In genomic region chr5:25738448-25738847, GRCm38 (mm10) we compare ENCODE assay signal across 27 mouse cellular contexts. TPM values are rescaled to one million over a fixed set of nuclear protein-coding genes. Genes with fewer than 3 reads are reported as not detected.
DNase-seq lines count a peak whose midpoint lies in the region; ATAC-seq and TF ChIP-seq lines count a peak whose summit lies in the region.
"Had no signal": no experiment of that assay in that cellular context is flagged by ENCODE, and none has a peak within 500 bp of the region (broad histone marks: within the 10 kb centered on the region; RNA-seq: fewer than 3 reads in every experiment).

No protein-coding gene starts in this region.

- no peak for ATAC-seq in embryonic facial prominence, embryonic 14.5 days (ENCODE audit: low read depth)
- peak; percentile 94 for ATAC-seq in forebrain, embryonic 13.5 days
- ATAC-seq: CD4-positive, CD25-positive, alpha-beta regulatory T cell, adult 4 months; intestine, embryonic 16.5 days had no signal

- WGBS in embryonic facial prominence, embryonic 14.5 days: 56% methylated on average over 3 of the region's 3 CpGs
- WGBS in embryonic facial prominence, embryonic 10.5 days: 67% methylated on average over 3 of the region's 3 CpGs
- 24% methylated on average over 3 of the region's 3 CpGs for WGBS in forebrain, embryonic 13.5 days
- WGBS in thymus, adult 2 months: 76% methylated on average over 3 of the region's 3 CpGs
- WGBS in cerebellum, adult 2 months: 65% methylated on average over 3 of the region's 3 CpGs

- no peaks in the 10 kb centered on the region for H3K4me1 ChIP-seq in embryonic facial prominence, embryonic 14.5 days (ENCODE audit: control insufficient read depth, insufficient read depth, low read length)
- 0 out of 2 replicates have a peak, but pooled peaks cover 3% of the 10 kb centered on the region for H3K4me1 ChIP-seq in embryonic facial prominence, embryonic 10.5 days
- peaks cover 10% of the 10 kb centered on the region for H3K4me1 ChIP-seq in forebrain, embryonic 13.5 days
- no peaks in the 10 kb centered on the region for H3K4me1 ChIP-seq in thymus, adult 2 months (replicated peaks; ENCODE audit: control insufficient read depth, insufficient read depth, low read length)
- no peaks in the 10 kb centered on the region for H3K4me1 ChIP-seq in cerebellum, adult 2 months (ENCODE audit: control insufficient read depth, insufficient read depth, low read length)
- H3K4me1 ChIP-seq: hindbrain, embryonic 13.5 days; midbrain, embryonic 10.5 days; neural tube, embryonic 12.5 days had no signal

- no peaks in the 10 kb centered on the region for H3K27me3 ChIP-seq in embryonic facial prominence, embryonic 14.5 days (replicated peaks; ENCODE audit: control insufficient read depth, insufficient read depth, low read length)
- no peaks in the 10 kb centered on the region for H3K27me3 ChIP-seq in embryonic facial prominence, embryonic 10.5 days (replicated peaks; ENCODE audit: low read depth, poor library complexity, severe bottlenecking)
- no peaks in the 10 kb centered on the region for H3K27me3 ChIP-seq in forebrain, embryonic 13.5 days
- H3K27me3 ChIP-seq in thymus, adult 2 months (ENCODE audit: control insufficient read depth, insufficient read depth, low read length): no peaks in the 10 kb centered on the region
- no peaks in the 10 kb centered on the region for H3K27me3 ChIP-seq in cerebellum, adult 2 months (ENCODE audit: control insufficient read depth, insufficient read depth, low read length)
- H3K27me3 ChIP-seq: hindbrain, embryonic 13.5 days; neural tube, embryonic 12.5 days had no signal

- no peak overlapping the region for H3K9ac ChIP-seq in embryonic facial prominence, embryonic 14.5 days (ENCODE audit: low read depth, low read length)
- H3K9ac ChIP-seq in forebrain, embryonic 13.5 days: no peak overlapping the region
- H3K9ac ChIP-seq: hindbrain, embryonic 13.5 days; liver, embryonic 14.5 days; lung, embryonic 14.5 days; neural tube, embryonic 12.5 days had no signal

- H3K27ac ChIP-seq in embryonic facial prominence, embryonic 14.5 days (replicated peaks; ENCODE audit: low read depth, low read length): no peak overlapping the region
- H3K27ac ChIP-seq in embryonic facial prominence, embryonic 10.5 days (replicated peaks): no peak overlapping the region
- H3K27ac ChIP-seq in forebrain, embryonic 13.5 days: no peak overlapping the region
- H3K27ac ChIP-seq in thymus, adult 2 months (ENCODE audit: control insufficient read depth, insufficient read depth, low read length): no peak overlapping the region
- H3K27ac ChIP-seq in cerebellum, adult 2 months (ENCODE audit: insufficient read depth, low read length): no peak overlapping the region
- H3K27ac ChIP-seq: hindbrain, embryonic 13.5 days; liver, embryonic 14.5 days; midbrain, embryonic 10.5 days; neural tube, embryonic 12.5 days had no signal

- no peak for TF ChIP-seq CTCF in thymus, adult 2 months (IDR thresholded peaks at IDR 0.05; ENCODE audit: borderline replicate concordance, control insufficient read depth, extremely low read depth, insufficient read depth, low read length, poor library complexity)
- TF ChIP-seq CTCF in cerebellum, adult 2 months (IDR thresholded peaks at IDR 0.05; ENCODE audit: borderline replicate concordance, insufficient read depth, low read depth, low read length): no peak

- H3K4me3 ChIP-seq in embryonic facial prominence, embryonic 14.5 days (ENCODE audit: low read depth, low read length): no peak overlapping the region
- H3K4me3 ChIP-seq in embryonic facial prominence, embryonic 10.5 days: no peak overlapping the region
- H3K4me3 ChIP-seq in forebrain, embryonic 13.5 days: no peak overlapping the region
- H3K4me3 ChIP-seq in thymus, adult 2 months (ENCODE audit: control insufficient read depth, insufficient read depth, low read length): no peak overlapping the region
- no peak overlapping the region for H3K4me3 ChIP-seq in cerebellum, adult 2 months (replicated peaks; ENCODE audit: insufficient read depth, low read depth, low read length)
- H3K4me3 ChIP-seq: hindbrain, embryonic 13.5 days; midbrain, embryonic 10.5 days; myocyte; neural tube, embryonic 12.5 days had no signal

- no peaks in the 10 kb centered on the region for H3K36me3 ChIP-seq in embryonic facial prominence, embryonic 14.5 days (ENCODE audit: control insufficient read depth, insufficient read depth, low read length)
- no peaks in the 10 kb centered on the region for H3K36me3 ChIP-seq in embryonic facial prominence, embryonic 10.5 days (replicated peaks)
- H3K36me3 ChIP-seq in forebrain, embryonic 13.5 days (ENCODE audit: poor library complexity, severe bottlenecking): no peaks in the 10 kb centered on the region
- no peaks in the 10 kb centered on the region for H3K36me3 ChIP-seq in thymus, adult 2 months (ENCODE audit: control insufficient read depth, insufficient read depth, low read length)
- H3K36me3 ChIP-seq: hindbrain, embryonic 13.5 days; midbrain, embryonic 10.5 days; neural tube, embryonic 12.5 days had no signal

- DNase-seq in embryonic facial prominence, embryonic 14.5 days (ENCODE audit: low spot score): peak; percentile 29
- no peak for DNase-seq in embryonic facial prominence, embryonic 10.5 days (ENCODE audit: low spot score)
- peak; percentile 32 for DNase-seq in MN1 (ENCODE audit: low spot score)
- peak; percentile 50 for DNase-seq in retina, embryonic 14.5 days (ENCODE audit: low spot score)
- no peak for DNase-seq in thymus, adult 2 months
- DNase-seq in lung, adult 18-20 months: no peak
- DNase-seq in cerebellum, adult 2 months: no peak
- DNase-seq: adrenal gland, postnatal 25 days; cerebellum, adult 18-20 months; cerebellum, postnatal 25 days; gastrocnemius, postnatal 14 days; heart, postnatal 36 days; kidney, adult 8-10 months; kidney, postnatal 10 days; layer of hippocampus, adult 9-11 months; liver; lung, embryonic 14.5 days; lung, postnatal 14 days had no signal

- H3K4me2 ChIP-seq in embryonic facial prominence, embryonic 14.5 days (ENCODE audit: low read depth, low read length): no peak overlapping the region
- no peak overlapping the region for H3K4me2 ChIP-seq in forebrain, embryonic 13.5 days
- H3K4me2 ChIP-seq: heart, embryonic 11.5 days; hindbrain, embryonic 13.5 days; lung, embryonic 14.5 days; neural tube, embryonic 12.5 days had no signal

- TF ChIP-seq POLR2A in thymus, adult 2 months (IDR thresholded peaks at IDR 0.05; ENCODE audit: control insufficient read depth, extremely low read depth, insufficient read depth, low read length, poor library complexity): no peak
- TF ChIP-seq POLR2A in cerebellum, adult 2 months (IDR thresholded peaks at IDR 0.05; ENCODE audit: borderline replicate concordance, insufficient read depth, low read length): no peak

- no peaks in the 10 kb centered on the region for H3K9me3 ChIP-seq in embryonic facial prominence, embryonic 14.5 days (ENCODE audit: control insufficient read depth, low read length)
- H3K9me3 ChIP-seq in embryonic facial prominence, embryonic 10.5 days: no peaks in the 10 kb centered on the region
- no peaks in the 10 kb centered on the region for H3K9me3 ChIP-seq in forebrain, embryonic 13.5 days (replicated peaks)
- H3K9me3 ChIP-seq: hindbrain, embryonic 13.5 days; midbrain, embryonic 10.5 days; neural tube, embryonic 12.5 days had no signal

RNA-seq across cellular contexts. Expression of gene Actr3b, which starts 21.3 kb away (rescaled TPM):
- polyA plus RNA-seq in embryonic facial prominence, embryonic 14.5 days (2014; fragmentation: Nextera tagmentation; extraction: Ambion mirVana): 7.6 and 9.3 TPM in 2 replicates
- polyA plus RNA-seq in embryonic facial prominence, embryonic 10.5 days (2016; fragmentation: Nextera tagmentation; extraction: Ambion mirVana): 5.8 and 7.2 TPM in 2 replicates
- polyA plus RNA-seq in forebrain, embryonic 13.5 days (2015; fragmentation: Nextera tagmentation; extraction: Ambion mirVana): 29.7 and 29.9 TPM in 2 replicates
- polyA plus RNA-seq in thymus, adult 2 months (2012; rRNA removed): 0.43 and 1.7 TPM in 2 replicates
- 55.0 and 55.1 TPM in 2 replicates for polyA plus RNA-seq in cerebellum, adult 2 months (2012; rRNA removed)

RNA-seq across cellular contexts. Expression of gene Xrcc2, which starts 32.8 kb away (rescaled TPM):
- polyA plus RNA-seq in embryonic facial prominence, embryonic 14.5 days (2014; fragmentation: Nextera tagmentation; extraction: Ambion mirVana): 3.6 and 4.1 TPM in 2 replicates
- 18.0 and 20.4 TPM in 2 replicates for polyA plus RNA-seq in embryonic facial prominence, embryonic 10.5 days (2016; fragmentation: Nextera tagmentation; extraction: Ambion mirVana)
- polyA plus RNA-seq in forebrain, embryonic 13.5 days (2015; fragmentation: Nextera tagmentation; extraction: Ambion mirVana): 10.8 and 11.3 TPM in 2 replicates
- 10.6 and 12.8 TPM in 2 replicates for polyA plus RNA-seq in thymus, adult 2 months (2012; rRNA removed)
- 9.6 and 10.4 TPM in 2 replicates for polyA plus RNA-seq in cerebellum, adult 2 months (2012; rRNA removed)

Comparison
In these comparisons a context has a peak if more than half of its experiments do, and no peak if none do; other contexts are left out.
1. DNase-seq: peak in embryonic facial prominence, embryonic 14.5 days (single experiment), MN1 (single experiment) and retina, embryonic 14.5 days (single experiment); none in embryonic facial prominence, embryonic 10.5 days (single experiment), thymus, adult 2 months (single experiment), lung, adult 18-20 months (0 of 2) and cerebellum, adult 2 months (0 of 2).